Mouse (Mus musculus) brain, embryonic 18.5 days (tissue): ENCODE results near the gene Mef2d.
A peak's percentile ranks its signal among the peaks of the same experiment; 100 is the strongest.

ENCODE experiments used
- DNase-seq: peaks from one replicate; pipeline ENCODE4 v3.0.0-alpha.2; 2012; ENCODE audit warnings: low read depth, low spot score

The Mef2d gene

GRCm38 (mm10) chr3:88137821-88138220, 4.4 kb upstream of the Mef2d start:
- no peak for DNase-seq

- DNase-seq = peak; percentile 97
These were observed 3.6 kb upstream of the Mef2d start for GRCm38 (mm10) chr3:88138336-88139242.

DNA sequence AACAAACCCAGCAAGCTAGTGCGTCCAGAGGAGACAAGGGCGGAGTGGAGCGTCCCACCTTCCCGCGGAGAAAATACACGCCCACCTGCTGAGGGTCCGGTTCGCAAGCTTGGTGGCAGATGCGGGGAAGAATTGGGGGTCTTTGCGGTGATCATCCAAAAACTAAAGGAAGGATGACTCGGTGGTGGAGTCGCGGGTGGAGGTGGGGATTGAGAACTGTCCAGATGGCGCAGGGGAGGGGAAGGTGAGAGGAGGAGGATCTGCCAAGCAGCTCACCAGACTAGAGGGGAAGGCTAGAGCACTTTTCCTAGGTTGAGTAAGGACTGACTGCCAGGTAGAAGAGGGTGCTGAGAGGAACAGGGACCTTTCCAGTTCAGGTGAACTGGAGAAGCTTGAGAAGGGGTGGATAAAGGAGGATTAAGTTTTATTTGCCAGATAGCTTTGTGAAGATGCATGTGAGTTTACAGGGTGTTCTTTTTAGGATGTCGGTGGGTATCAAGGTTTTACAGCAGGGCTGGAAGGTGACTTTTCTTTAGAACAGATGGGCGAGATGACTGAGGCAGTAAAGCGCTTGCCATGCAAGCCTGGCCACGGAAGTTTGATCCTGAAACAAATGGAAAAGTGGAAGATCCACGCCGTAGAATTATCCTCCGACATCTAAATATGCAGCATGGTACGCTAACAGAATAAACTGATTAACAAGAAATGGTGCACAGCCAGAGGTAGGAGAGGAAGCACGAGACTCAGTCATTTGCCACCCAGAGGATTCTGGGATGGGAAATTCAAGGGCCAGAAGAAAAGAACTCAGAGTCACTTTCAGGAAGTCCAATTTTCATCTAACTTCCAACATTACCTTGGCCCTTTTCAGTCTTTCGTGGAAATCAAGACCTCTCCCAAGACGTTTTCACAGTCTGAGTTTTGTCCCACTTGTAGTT, 2.7 kb upstream of the Mef2d start:
- no peak for DNase-seq

GRCm38 (mm10) chr3:88140178-88140902, 1.8 kb upstream of the Mef2d start:
- DNase-seq = no peak

GRCm38 (mm10) chr3:88140903-88141430, 1.2 kb upstream of the Mef2d start:
- no peak for DNase-seq

DNA sequence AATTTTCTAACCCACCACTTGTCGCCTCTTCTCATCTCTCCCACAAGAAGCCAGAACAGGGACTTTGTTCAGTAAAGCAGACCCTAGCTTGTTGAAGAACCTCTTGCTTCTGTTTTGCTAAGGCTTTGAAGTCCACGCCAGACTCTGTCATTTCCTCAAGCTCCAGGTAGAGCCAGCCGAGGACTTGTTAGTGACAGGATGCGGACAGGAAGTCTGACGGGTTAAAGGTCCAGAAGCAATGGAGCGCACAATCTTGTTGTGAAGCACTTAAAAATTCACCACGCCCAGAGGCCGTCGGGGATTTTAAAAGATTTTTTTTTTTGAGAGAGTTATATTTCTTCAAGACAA, 759 bp upstream of the Mef2d start:
- no peak for DNase-seq

- no peak for DNase-seq
These were observed 359 bp downstream of the Mef2d start for GRCm38 (mm10) chr3:88142546-88142915.

- no peak for DNase-seq
These were observed 972 bp downstream of the Mef2d start for GRCm38 (mm10) chr3:88142916-88143771.

GRCm38 (mm10) chr3:88143961-88144486, 1.9 kb downstream of the Mef2d start:
- DNase-seq = no peak

DNA sequence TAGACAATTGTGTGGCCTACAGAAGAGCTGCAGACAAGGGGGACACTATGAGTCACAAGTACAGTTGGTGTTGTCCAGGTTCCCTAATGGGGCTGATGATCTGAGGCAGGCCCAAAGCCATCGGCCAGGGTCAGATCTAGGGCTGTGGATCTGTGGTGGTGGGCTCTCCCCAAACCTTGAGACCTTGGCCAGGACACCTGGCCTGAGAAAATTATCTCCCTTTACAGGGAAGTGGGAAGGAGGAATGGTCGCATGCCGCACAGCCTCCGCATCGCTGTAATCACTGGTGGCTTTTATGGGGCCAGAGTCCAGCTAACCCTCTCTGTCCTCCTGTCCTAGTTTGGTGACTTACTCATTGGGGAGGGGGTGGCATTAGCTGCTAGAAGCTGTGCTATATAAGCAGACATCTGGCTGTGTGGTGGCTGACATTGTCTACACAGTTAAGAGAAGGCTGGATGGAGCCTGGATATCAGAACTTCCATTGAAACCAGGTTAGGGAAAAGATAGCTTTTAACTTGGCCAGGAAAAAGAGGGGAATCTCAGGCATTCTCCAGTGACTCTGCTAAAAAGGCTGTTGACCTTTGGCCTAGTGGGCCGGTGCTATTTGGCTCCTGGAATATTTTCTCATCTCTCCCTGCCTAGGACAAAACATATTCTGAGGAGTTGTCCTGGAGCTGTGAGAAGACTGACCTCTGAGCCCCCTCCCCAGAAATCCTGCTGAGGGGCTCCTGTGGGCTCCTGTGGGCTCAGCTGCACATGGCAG, 2.7 kb downstream of the Mef2d start:
- DNase-seq = no peak

GRCm38 (mm10) chr3:88145411-88145782, 3.2 kb downstream of the Mef2d start:
- DNase-seq = no peak

GRCm38 (mm10) chr3:88145952-88146351, 3.8 kb downstream of the Mef2d start:
- DNase-seq = no peak

DNA sequence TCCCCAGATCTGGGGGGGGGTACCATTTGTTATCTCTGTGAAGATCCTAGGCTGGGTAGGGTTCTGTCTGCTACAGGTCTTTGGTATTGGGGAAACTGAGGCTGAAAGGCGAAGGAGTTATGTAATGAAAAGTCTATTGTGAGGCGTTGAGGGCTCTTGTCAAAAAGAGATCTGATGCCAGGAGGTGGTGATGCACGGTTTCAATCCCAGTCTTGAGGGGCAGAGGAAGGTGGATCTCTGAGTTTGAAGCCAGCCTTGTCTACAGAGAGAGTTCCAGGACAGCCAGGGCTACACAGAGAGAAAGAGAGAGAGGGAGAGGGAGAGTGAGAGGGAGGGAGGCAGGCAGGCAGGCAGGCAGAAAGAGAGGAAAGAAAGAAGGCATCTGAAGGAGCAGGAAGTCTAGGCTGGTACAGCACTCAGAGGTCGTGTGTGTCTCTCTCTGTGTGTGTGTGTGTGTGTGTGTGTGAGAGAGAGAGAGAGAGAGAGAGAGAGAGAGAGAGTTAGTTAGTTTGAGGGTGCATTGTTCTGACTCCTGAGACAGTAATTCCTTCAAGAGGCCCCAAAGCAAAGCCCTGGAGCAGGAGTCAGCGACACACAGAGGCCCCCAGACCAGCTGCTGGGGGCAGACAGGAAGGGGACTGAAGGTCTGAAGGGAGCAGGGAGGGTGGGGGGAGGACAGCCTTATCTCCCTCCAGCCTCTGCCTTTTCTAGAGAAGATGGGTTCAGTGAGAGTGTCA, 4.4 kb downstream of the Mef2d start:
- no peak for DNase-seq

DNA sequence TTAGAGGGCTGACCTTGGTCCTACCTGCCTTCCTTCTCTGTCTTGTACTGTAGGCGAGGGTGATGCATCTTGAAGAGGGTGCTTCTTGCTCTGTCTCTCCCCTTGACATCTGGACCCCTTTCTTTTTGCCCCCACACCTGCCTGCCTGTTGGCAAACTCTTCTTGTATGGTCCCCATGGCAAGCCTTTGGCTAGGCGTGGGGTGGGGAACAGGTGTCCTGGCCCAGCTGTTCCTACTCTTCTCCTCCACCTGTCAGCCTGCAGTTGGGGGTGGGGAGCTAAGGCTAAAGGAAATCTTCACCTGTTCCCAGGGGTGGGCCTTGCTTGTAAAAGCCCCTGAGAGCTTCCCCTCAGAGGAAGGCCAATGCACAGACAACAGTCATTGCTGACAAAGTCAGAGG, 5.3 kb downstream of the Mef2d start:
- DNase-seq = no peak

DNA sequence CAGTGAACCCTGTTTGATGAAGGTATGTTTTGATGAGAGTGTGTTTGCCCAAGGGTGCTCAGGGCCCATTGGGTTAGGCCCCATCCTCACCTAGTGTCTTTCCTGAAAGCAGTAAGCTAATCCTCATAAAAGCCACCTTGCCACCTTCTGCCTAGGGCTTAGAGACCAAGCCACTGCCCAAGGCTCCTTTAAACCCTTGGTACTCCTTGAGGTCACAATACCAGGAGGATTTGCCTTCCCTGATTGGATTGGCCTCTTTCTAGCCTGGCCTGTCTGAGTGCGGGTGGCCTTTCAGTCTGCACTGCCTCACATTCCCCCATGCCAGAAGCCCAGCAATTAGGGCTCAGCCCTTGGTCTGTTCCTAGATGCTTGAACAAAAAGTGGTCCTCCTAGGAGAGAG, 5.7 kb downstream of the Mef2d start:
- no peak for DNase-seq

- DNase-seq = no peak
These were observed 6.2 kb downstream of the Mef2d start for GRCm38 (mm10) chr3:88148354-88148753.

DNA sequence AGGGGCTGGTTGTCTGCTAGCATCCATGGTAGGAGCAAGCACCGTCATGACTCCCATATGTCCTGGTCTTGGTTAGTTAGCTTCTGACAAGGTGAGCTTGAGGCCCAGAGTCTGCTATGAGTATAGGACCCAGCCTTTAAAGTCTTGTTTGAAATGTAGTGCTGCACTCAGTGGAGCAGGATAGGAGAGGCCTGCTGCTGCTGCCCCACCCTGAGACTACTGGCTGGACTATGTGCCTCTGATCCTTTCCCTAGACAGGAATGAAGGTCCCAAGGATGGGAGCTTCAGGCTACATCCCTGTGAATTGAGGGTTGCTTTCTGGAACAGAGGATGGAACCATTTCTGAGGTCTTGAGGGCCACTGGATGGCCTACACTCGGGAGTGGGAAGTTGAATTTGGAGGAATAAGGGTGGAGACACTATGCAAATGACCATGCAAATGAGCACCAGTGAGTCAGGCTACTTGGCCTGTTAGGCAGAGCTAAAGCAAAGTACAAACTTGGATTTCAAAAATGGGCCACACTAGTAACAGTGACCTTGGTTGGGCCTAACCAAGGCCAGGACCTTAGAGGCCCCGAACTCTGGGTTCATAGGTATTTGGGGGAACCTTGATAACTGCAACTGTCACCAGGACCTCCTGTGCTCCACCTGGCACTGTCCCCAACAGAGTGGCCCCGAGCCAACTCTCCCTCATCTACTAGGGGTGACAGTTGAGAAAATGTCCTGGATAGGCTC, 6.8 kb downstream of the Mef2d start:
- no peak for DNase-seq

DNA sequence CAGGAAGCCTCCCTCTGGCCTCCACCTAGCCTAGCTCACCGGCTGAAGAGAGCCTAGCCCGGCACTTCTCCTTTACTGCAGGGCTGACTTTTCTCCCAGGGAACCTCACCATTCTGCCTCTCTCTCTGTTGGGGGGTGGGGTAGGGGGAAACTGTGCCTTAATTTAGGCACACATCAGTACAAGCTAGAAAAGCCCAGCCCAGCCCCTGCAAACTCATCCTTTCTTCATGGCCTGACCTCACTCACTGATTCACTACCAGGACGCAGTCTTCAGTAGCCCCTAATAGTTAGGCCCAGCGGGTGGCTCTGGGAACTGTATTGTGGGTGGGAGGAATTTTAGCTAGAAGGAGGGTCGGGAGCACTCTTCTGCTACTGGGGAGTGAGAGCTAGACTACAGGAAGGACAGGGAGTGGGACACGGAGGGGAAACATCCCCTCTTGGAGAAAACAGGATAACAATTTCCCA, 7.4 kb downstream of the Mef2d start:
- DNase-seq = no peak
